Mouse (Mus musculus): ENCODE measurements at regions not wholly inside any gene's neighbourhood (a gene's known extent, or its start where the extent isn't known, plus 50 kb on each side); places are given as distances from the start of the nearest gene placed in this dataset.
A peak's percentile ranks its signal among the peaks of the same experiment; 100 is the strongest.

DNA sequence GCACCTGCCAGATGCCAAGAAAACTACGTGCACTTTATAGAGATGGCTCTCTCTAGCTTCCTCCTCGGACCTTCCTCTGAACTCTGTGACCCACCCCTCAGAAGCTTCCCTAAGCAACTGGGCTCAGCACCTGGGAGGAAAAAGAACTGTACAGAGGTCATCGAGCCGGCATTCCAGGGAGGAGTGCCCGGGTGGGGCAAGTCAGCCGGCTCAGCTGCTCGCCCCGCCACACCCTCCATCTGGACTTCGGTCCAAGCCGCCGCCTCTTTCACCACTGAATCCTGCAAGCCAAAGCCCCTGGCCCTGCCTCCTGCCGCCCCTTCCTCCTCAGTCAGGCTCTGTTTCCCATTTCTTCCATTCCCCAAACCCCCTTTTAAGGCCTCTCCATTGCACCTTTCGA lies 73.3 kb downstream of the Olfr267 start:
- WGBS: 32% methylated on average over 12 of the region's 13 CpGs
- H3K36me3 ChIP-seq (ENCODE audit: control insufficient read depth, insufficient read depth, low read length): no peaks in the 10 kb centered on the region
- peaks cover 2% of the 10 kb centered on the region; the same call in 1 of the 2 replicates for H3K4me1 ChIP-seq (replicated peaks; ENCODE audit: control insufficient read depth, insufficient read depth)
- H3K27ac ChIP-seq (replicated peaks): peak overlapping the region; percentile 13; the same call in 1 of the 2 replicates
- TF ChIP-seq EP300 (optimal IDR thresholded peaks at IDR 0.05) (no peak), CTCF (IDR thresholded peaks at IDR 0.05; ENCODE audit: low read depth) (no peak)
- 0 out of 2 replicates have a peak overlapping the region, but pooled peaks have one; percentile 14 for H3K4me2 ChIP-seq (replicated peaks; ENCODE audit: low read depth)
- H3K9ac ChIP-seq (ENCODE audit: low read length): no peak overlapping the region
- DNase-seq (ENCODE audit: low spot score) (peak; percentile 87), ATAC-seq (ENCODE audit: low FRiP score, low TSS enrichment) (peak; percentile 97)
- H3K4me3 ChIP-seq (ENCODE audit: low read depth, low read length): no peak overlapping the region
- no peaks in the 10 kb centered on the region for H3K9me3 ChIP-seq (ENCODE audit: control insufficient read depth, low read length)
- no peaks in the 10 kb centered on the region for H3K27me3 ChIP-seq (ENCODE audit: control insufficient read depth, insufficient read depth, low read length)

DNA sequence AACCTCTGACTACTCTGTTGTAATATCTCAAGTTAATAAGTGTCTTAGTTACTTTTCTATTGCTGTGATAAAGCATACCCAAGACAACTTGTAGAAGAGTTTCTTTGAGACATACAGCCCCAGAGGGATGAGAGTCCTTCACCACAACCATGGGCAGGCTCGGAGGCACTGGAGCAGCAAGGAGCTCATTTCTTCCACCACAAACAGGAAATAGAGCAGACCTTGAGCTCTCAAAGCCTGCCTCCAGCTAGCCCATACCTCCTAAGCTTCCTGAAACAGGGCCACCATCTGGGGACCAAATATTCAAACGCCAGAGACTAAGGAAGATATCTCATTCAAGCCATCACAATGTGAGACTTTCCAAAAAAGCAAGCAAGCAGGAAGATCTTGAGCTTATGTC lies 74.6 kb downstream of the Olfr267 start:
- TF ChIP-seq CTCF (IDR thresholded peaks at IDR 0.05; ENCODE audit: low read depth) (no peak), EP300 (optimal IDR thresholded peaks at IDR 0.05) (no peak)
- Histone ChIP-seq H3K4me3 (ENCODE audit: low read depth, low read length) (no peak overlapping the region), H3K4me1 (replicated peaks; ENCODE audit: control insufficient read depth, insufficient read depth) (peaks cover 2% of the 10 kb centered on the region; the same call in 1 of the 2 replicates), H3K27ac (replicated peaks) (no peak overlapping the region), H3K4me2 (replicated peaks; ENCODE audit: low read depth) (no peak overlapping the region), H3K27me3 (ENCODE audit: control insufficient read depth, insufficient read depth, low read length) (no peaks in the 10 kb centered on the region), H3K9ac (ENCODE audit: low read length) (no peak overlapping the region), H3K9me3 (ENCODE audit: control insufficient read depth, low read length) (no peaks in the 10 kb centered on the region), H3K36me3 (ENCODE audit: control insufficient read depth, insufficient read depth, low read length) (no peaks in the 10 kb centered on the region)
- ATAC-seq (ENCODE audit: low FRiP score, low TSS enrichment) (no peak), DNase-seq (ENCODE audit: low spot score) (no peak)
- WGBS: 86% methylated on average over 2 of the region's 2 CpGs

DNA sequence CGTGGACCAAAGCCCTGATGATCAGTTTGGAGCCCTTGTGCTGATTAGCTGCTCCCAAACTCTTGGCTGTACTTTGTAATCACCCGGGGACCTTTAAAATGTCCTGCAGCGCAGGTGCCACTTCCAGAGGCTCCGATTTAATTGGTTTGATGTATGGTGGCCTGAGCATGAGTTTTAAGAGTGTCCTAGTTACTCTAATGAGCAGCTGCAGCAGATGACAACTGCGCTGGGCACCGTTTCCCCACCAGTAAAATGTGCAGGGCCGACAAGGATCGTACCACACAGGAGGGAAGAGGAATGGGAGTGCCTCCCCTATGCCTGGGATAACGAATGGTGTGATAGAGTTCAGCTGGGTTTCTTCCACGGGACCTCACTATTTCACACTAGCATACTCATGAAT lies 75.3 kb downstream of the Olfr267 start:
- Histone ChIP-seq H3K36me3 (ENCODE audit: control insufficient read depth, insufficient read depth, low read length) (no peaks in the 10 kb centered on the region), H3K4me2 (replicated peaks; ENCODE audit: low read depth) (no peak overlapping the region), H3K9me3 (ENCODE audit: control insufficient read depth, low read length) (no peaks in the 10 kb centered on the region), H3K27ac (replicated peaks) (no peak overlapping the region), H3K9ac (ENCODE audit: low read length) (no peak overlapping the region), H3K27me3 (ENCODE audit: control insufficient read depth, insufficient read depth, low read length) (no peaks in the 10 kb centered on the region), H3K4me3 (ENCODE audit: low read depth, low read length) (no peak overlapping the region), H3K4me1 (replicated peaks; ENCODE audit: control insufficient read depth, insufficient read depth) (peaks cover 2% of the 10 kb centered on the region; the same call in 1 of the 2 replicates)
- TF ChIP-seq EP300 (optimal IDR thresholded peaks at IDR 0.05) (no peak), CTCF (IDR thresholded peaks at IDR 0.05; ENCODE audit: low read depth) (no peak)
- no peak for DNase-seq (ENCODE audit: low spot score)
- ATAC-seq (ENCODE audit: low FRiP score, low TSS enrichment): no peak
- WGBS: 80% methylated on average over 10 of the region's 10 CpGs

DNA sequence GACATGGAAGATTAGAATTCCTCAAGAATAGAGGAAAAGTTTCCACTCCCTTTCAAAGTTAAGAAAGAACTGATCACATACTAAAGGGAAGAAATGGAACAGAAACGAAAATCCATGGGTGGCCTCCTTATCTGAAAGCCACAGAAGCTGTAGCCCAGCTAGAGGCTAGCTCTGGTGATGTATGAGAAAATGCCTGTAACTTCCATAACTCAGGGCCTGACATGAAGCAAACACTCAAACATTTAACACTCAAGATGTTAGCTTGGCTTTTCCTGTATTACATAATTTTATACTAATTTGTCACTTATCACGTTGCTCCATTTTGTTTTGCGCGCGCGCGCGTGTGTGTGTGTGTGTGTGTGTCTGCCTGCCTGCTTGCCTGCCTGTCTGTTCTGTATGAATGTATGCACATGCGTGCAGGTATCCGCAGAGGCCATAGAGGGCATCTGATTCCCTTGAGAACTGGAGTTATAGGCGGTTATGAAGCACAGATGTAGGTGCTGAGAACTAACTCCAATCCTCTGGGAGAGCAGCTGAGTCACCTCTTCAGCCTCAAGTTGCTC lies 88.2 kb downstream of the Olfr267 start:
- Histone ChIP-seq H3K9me3 (ENCODE audit: control insufficient read depth, low read length) (no peaks in the 10 kb centered on the region), H3K36me3 (ENCODE audit: control insufficient read depth, insufficient read depth, low read length) (no peaks in the 10 kb centered on the region), H3K27me3 (ENCODE audit: control insufficient read depth, insufficient read depth, low read length) (no peaks in the 10 kb centered on the region), H3K9ac (ENCODE audit: low read length) (no peak overlapping the region), H3K4me2 (replicated peaks; ENCODE audit: low read depth) (no peak overlapping the region), H3K27ac (replicated peaks) (no peak overlapping the region), H3K4me1 (replicated peaks; ENCODE audit: control insufficient read depth, insufficient read depth) (no peaks in the 10 kb centered on the region), H3K4me3 (ENCODE audit: low read depth, low read length) (no peak overlapping the region)
- 82% methylated on average over 11 of the region's 11 CpGs for WGBS
- DNase-seq (ENCODE audit: low spot score) (no peak), ATAC-seq (ENCODE audit: low FRiP score, low TSS enrichment) (no peak)
- no peak for TF ChIP-seq EP300 (optimal IDR thresholded peaks at IDR 0.05)
- TF ChIP-seq CTCF (IDR thresholded peaks at IDR 0.05; ENCODE audit: low read depth): no peak

DNA sequence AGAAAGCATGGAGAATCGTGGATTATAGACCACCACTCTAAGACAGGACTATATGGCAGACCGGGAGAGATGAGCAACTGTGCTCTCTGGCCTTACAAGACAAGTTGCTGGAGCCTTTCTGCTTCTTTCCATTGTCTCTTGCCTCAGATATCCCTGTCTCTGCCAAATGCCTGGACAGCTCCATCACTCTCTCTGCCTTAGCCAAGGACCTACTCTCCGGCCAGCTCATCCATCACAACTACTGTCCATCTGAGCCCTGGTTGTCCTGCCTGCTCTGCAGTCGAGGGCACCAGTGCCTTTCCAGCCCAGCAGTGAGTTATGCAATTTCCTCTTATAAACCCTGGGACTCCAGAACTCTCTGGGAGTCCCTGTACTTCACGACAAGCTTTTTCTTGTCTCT lies 88.7 kb downstream of the Olfr267 start:
- Histone ChIP-seq H3K4me2 (replicated peaks; ENCODE audit: low read depth) (no peak overlapping the region), H3K9me3 (ENCODE audit: control insufficient read depth, low read length) (no peaks in the 10 kb centered on the region), H3K4me1 (replicated peaks; ENCODE audit: control insufficient read depth, insufficient read depth) (no peaks in the 10 kb centered on the region), H3K4me3 (ENCODE audit: low read depth, low read length) (no peak overlapping the region), H3K27me3 (ENCODE audit: control insufficient read depth, insufficient read depth, low read length) (no peaks in the 10 kb centered on the region), H3K36me3 (ENCODE audit: control insufficient read depth, insufficient read depth, low read length) (no peaks in the 10 kb centered on the region), H3K9ac (ENCODE audit: low read length) (no peak overlapping the region), H3K27ac (replicated peaks) (no peak overlapping the region)
- no peak for ATAC-seq (ENCODE audit: low FRiP score, low TSS enrichment)
- DNase-seq (ENCODE audit: low spot score): no peak
- TF ChIP-seq EP300 (optimal IDR thresholded peaks at IDR 0.05) (no peak), CTCF (IDR thresholded peaks at IDR 0.05; ENCODE audit: low read depth) (no peak)
- WGBS: 52% methylated on average over 5 of the region's 5 CpGs

DNA sequence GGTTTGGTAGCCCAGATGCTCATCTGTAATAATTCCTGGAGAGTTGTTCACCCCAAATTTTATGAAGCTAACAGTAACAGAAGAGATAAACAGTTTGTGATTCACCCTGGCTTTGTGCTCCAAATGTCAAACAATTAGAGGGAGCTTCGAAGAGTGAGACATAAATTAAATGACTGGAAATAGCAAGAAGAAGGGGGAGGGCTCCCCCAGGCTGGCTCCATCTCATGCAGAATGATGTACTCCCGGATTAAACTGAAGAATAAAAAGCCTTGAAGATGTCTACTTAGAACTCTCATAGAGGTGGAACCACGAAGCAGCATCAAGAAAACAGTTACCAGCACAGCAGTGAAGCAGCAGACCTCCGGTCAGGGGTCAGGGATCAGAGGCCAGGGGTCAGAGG lies 90.8 kb downstream of the Olfr267 start:
- Histone ChIP-seq H3K4me2 (replicated peaks; ENCODE audit: low read depth) (no peak overlapping the region), H3K4me1 (replicated peaks; ENCODE audit: control insufficient read depth, insufficient read depth) (no peaks in the 10 kb centered on the region), H3K4me3 (ENCODE audit: low read depth, low read length) (no peak overlapping the region), H3K27ac (replicated peaks) (no peak overlapping the region), H3K9ac (ENCODE audit: low read length) (no peak overlapping the region), H3K9me3 (ENCODE audit: control insufficient read depth, low read length) (no peaks in the 10 kb centered on the region), H3K36me3 (ENCODE audit: control insufficient read depth, insufficient read depth, low read length) (no peaks in the 10 kb centered on the region), H3K27me3 (ENCODE audit: control insufficient read depth, insufficient read depth, low read length) (no peaks in the 10 kb centered on the region)
- DNase-seq (ENCODE audit: low spot score): no peak
- no peak for ATAC-seq (ENCODE audit: low FRiP score, low TSS enrichment)
- WGBS: 40% methylated on average over 4 of the region's 4 CpGs
- TF ChIP-seq EP300 (optimal IDR thresholded peaks at IDR 0.05) (no peak), CTCF (IDR thresholded peaks at IDR 0.05; ENCODE audit: low read depth) (0 out of 2 replicates have a peak, but pooled peaks have one; percentile 4)

Measured in stomach, postnatal 0 days (tissue).